Mouse (Mus musculus) heart, embryonic 15.5 days (tissue): Measurements from ENCODE around the gene Ppp1r3c. TPM values are rescaled to one million over a fixed set of nuclear protein-coding genes. Genes with fewer than 3 reads are reported as not detected.

ENCODE experiments used
- polyA plus RNA-seq: library from polyadenylated mRNA; unstranded; fragments of >200 nt; fragmentation: Nextera tagmentation; extraction: Ambion mirVana; gene quantifications from 2 replicates; pipeline ENCODE4 v1.2.1, GENCODE M21; 2015

The Ppp1r3c gene
- polyA plus RNA-seq, 1 experiment from 2014 or later: 93.0 TPM

Other genes starting within 250 kb of the Ppp1r3c start
- gene Hectd2, start 182.0 kb downstream of the Ppp1r3c start, polyA plus RNA-seq: 4.7 and 5.2 TPM in 2 replicates
- 27.9 and 39.1 TPM in 2 replicates for gene Tnks2, start 97.6 kb upstream of the Ppp1r3c start, polyA plus RNA-seq
- 4.4 TPM in 2 replicates for gene Fgfbp3, start 183.0 kb upstream of the Ppp1r3c start, polyA plus RNA-seq
- 5.6 and 7.2 TPM in 2 replicates for gene Btaf1, start 189.4 kb upstream of the Ppp1r3c start, polyA plus RNA-seq